Mouse (Mus musculus) embryo, embryonic 11.5 days (tissue): ENCODE measurements around the gene Sema6d.
"Not testable (repeated sequence)": the region's sequence is repeated elsewhere in the genome, so short reads cannot be mapped to it uniquely, and the experiment has no call there.

Experiments
- DNase-seq: peaks from one replicate; pipeline ENCODE4 v3.0.0-alpha.2; 2012; ENCODE audit warnings: low read depth, low spot score

Sema6d gene

GRCm38 (mm10) chr2:124289356-124289755 is 199.6 kb downstream of the Sema6d start:
- DNase-seq, result no peak

DNA sequence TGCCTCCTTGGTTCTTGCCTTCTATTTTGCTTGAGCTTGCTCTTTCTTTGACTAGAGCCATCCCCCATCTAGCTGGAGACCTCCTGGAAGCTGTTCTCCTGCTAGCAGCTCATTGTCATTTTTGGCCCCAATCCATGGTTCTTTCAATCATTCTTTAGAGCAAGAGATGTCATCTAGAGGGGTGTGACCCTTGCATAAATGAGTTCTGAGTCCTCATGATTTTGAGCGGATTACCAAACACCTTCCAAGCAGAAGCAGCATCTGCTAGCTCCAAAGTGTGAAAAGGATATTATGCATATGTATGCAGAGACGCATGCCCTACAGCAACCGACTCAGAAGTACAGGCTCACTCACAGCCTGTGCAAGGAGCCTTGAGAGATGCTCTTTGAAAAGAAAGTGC is 201.4 kb downstream of the Sema6d start:
- DNase-seq, result no peak

- DNase-seq, result no peak
These were observed 203.8 kb downstream of the Sema6d start for GRCm38 (mm10) chr2:124293601-124294000.

DNA sequence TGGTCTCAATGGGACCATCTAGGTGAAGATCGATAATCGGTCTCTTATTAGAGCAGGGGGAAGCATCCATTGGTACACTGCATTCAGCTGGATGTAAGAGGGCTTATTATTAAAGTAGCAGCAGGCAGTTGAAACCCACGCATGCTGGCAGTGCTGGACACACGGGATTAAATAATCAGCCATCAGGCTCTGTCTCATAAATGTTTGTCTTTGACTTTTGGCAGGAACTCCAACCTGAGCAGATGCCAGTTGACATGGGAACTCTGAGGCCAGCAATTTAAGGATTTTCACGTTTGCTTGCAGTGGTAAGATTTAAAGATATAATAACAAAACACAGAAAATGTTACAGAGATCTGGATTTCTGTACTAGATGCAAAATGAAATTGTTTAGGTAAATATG is 208.6 kb downstream of the Sema6d start:
- DNase-seq, result no peak

DNA sequence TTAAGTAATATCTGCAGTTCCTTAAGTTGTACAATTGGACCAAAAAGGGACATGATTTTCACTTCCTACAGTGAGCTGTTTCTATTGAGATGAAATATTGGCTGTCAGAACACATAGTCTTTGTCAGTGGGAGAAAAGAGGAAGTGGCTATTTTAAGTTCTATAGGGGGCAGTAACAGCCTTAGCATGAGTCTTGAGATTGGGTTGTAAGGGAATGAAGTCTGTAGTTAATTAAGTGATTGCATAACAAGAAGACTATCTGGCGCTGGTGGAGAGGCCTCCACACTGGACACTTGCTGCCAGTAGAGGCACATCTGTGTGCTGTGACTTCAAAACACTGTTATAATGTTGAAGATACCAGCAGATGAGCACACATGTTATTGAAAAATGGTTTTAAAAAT is 209.1 kb downstream of the Sema6d start:
- no peak for DNase-seq

DNA sequence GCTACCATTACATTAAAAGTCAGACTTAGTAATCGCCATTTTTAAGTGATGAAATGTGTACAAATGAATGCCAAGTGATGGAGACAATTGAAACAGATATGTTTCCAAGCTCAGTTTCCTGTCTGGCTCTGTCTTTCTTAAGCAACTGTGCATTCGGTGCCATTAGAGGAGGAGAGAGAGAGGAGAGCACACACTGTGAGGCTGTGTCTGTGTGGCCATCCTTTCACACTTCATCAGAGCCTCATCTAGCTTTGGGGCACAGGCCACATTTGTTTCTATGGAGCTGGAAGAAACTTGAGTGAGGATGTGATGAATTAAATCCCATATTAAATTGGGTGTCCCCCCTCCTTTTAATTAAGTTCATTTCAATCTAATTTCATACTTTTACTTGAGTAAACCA is 218.8 kb downstream of the Sema6d start:
- DNase-seq, result no peak

DNA sequence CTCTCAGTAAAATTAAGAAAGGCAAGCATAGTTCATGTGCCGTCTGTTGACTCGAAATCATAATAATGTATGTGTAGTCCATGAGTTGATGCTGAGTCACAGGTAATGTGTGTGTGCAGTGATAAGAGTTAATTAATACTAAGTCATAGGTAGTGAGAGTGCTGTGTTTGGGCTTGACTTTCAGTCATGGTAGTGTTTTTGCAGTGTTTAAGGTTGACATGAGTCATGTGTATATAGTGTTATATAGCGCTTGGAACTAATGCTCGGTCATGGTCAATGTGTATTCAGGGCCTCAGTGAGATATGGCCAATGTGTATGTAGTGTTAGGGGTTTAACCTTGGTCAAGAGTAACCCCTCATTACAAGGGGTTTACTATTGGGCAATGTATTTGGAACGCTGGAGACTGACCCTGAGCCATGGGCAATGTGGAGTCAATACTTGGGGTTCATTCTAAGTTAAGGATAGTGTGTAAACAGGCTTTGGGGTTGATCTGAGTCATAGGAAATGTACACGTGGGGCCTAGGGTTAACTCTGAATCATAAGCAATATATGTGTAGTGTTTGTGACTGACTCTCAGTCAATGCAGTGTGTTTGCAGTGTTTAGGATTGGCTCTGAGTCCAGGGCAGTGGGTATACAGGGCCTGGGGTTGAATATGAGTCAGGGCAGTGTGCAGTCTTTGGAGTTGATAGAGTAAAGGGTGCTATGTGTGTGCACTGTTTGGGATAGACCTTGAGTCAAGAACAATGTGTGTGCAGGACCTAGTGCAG is 219.8 kb downstream of the Sema6d start:
- no peak for DNase-seq

- DNase-seq, result no peak
These were observed 232.9 kb downstream of the Sema6d start for GRCm38 (mm10) chr2:124322528-124323215.

DNA sequence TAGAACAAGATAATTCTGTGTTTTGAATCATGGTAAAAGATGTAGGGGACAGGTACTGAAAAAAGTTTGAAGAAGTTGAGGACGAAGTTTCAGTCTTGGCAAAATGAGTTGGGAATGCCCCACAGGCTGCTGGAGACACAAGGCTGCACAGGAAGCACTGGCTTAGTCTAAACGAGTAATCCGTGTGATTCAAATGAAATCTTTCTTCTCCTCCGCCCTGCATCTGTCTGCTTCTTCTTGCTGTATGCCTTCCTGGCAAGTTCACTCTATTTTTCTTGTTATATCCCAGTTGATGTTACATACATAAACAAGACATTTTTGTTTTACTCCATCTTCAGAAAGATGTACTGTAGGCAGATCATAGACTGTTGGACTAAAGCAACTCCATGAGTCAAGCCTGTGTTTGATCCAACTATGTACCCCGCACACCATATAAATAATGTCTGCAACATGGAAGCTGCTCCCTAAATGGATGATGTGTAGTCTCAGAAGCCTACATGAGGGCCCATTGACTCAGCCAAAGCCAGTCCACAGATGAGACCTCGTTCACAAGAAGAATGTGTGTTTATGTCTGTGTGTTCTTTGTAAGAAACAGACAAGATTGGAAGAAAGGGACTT is 234.4 kb downstream of the Sema6d start:
- DNase-seq, result no peak

GRCm38 (mm10) chr2:124329473-124330130 is 239.8 kb downstream of the Sema6d start:
- DNase-seq, result no peak

DNA sequence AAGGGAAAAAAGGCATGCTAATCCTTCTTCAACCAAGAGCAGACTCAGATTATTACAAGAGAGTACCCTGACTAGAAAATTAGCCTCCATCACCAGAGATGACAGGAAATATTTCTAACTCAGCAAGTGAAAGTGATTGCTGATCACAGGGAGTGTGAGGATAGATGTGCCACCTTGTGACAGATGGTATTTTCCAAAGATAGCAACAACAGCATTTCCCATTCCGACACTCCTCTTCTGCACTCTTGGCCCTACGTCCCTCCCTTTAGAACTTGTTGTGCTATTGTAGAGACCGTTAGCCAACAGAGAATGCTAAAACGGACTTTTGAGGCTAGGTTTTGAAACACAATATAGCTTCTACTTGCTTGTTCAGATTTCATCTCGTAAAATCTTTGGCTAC is 243.1 kb downstream of the Sema6d start:
- no peak for DNase-seq

DNA sequence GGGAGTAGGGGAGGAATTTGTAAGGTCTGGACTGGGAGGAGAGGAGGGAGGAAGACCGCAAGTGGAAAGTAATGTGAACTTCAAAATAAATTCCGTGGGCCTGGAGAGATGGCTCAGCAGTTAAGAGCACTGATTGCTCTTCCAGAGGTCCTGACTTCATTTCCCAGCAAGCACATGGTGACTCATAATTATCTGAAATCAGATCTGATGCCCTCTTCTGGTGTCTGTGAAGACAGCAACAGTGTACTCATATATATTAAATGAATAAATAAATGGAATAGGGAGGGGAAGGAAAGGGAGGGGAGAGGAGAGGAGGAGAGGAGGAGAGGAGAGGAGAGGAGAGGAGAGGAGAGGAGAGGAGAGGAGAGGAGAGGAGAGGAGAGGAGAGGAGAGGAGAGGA is 244.9 kb downstream of the Sema6d start:
- DNase-seq, result not testable (repeated sequence)

GRCm38 (mm10) chr2:124338296-124338695 is 248.5 kb downstream of the Sema6d start:
- no peak for DNase-seq

GRCm38 (mm10) chr2:124354191-124354590 is 264.4 kb downstream of the Sema6d start:
- no peak for DNase-seq

GRCm38 (mm10) chr2:124354716-124355115 is 264.9 kb downstream of the Sema6d start:
- no peak for DNase-seq

DNA sequence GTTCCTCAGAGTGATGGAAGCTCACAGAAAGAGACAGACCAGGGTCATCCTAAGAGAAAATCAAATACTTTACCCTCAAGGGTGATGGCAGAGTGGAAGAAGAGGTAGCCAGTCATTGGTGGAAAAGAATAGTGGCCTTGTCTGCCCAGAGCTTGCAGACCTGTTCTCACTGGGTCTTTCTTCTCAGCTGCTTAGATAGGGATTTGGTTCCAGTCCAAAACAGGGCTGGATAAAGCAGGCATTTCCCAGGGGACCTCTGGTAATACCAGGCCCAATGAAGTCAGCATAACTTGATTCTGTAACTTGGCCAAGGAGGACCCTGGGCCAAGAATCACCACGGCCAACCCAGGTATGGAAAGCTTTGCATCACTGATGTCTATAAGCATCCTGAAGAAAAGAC is 279.5 kb downstream of the Sema6d start:
- DNase-seq, result no peak

- no peak for DNase-seq
These were observed 280.2 kb downstream of the Sema6d start for GRCm38 (mm10) chr2:124369991-124370390.

GRCm38 (mm10) chr2:124371363-124371762 is 281.6 kb downstream of the Sema6d start:
- DNase-seq, result no peak

- no peak for DNase-seq
These were observed 295.3 kb downstream of the Sema6d start for GRCm38 (mm10) chr2:124385053-124385452.

GRCm38 (mm10) chr2:124385722-124386121 is 296.0 kb downstream of the Sema6d start:
- DNase-seq, result no peak

GRCm38 (mm10) chr2:124388269-124388668 is 298.5 kb downstream of the Sema6d start:
- DNase-seq, result no peak

GRCm38 (mm10) chr2:124396733-124397132 is 307.0 kb downstream of the Sema6d start:
- no peak for DNase-seq
